8 mouse cellular contexts compared by ENCODE assay signal in the genomic region with DNA sequence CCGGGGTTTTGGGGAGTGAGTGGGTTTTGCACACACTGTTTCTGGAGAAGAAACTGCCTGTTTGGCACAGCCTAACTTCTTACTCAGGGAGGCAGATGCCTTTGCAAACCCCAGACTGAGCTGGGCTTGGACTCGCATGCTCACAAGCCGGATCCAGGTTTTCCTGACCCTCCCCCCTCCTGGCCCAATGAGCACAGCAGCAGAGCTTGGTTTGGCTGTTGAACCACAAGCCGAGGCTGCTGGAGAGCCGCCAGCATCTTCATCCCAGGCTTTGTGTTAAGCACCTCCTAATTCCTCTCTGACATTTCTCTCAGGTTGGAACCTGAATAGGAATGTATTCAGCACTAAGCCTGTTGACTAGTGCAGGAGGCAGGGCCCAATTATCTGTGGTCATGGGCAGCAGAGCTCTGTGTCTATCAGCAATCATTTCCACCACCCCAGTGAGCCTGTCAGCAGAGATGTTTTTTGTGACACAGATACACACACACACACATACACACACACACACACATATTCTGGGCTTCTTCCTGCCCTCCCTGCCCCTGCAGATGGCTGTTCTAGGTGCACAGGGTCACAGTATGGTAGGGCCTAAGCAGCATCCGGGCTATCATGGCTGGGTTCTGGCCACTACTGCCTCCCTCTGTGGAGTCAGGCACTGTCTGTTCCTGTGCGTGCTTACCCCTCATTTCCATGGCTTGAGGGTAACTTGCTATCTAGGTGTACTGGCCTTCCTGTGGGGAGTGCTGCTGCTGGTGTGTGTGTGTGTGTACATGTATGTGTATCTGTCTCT.
A peak's percentile ranks its signal among the peaks of the same experiment; 100 is the strongest.
DNase-seq lines count a peak whose midpoint lies in the region; ATAC-seq lines count a peak whose summit lies in the region.

No protein-coding gene starts in this region.

- ATAC-seq in midbrain, embryonic 12.5 days (ENCODE audit: low FRiP score, low read depth) = peak; percentile 71; the same call in 1 of the 2 replicates
- ATAC-seq in activated CD4-positive, CD25-positive, alpha-beta regulatory T cell, adult 4 months = no peak

- no peaks in the 10 kb centered on the region for H3K9me3 ChIP-seq in midbrain, embryonic 12.5 days

- DNase-seq in 3134 (ENCODE audit: extremely low read depth, insufficient read length, low spot score) = peak; percentile 48
- peak; percentile 57 for DNase-seq in R1 (ENCODE audit: low read depth, low spot score)
- peak; percentile 87 for DNase-seq in fibroblast of lung, adult 2 months (ENCODE audit: low read depth)
- peak; percentile 54 to 64 for DNase-seq in heart, postnatal 14 days
- peak; percentile 30 for DNase-seq in layer of hippocampus, adult 9-10 months (ENCODE audit: low spot score)
- peak; percentile 85 for DNase-seq in telencephalon, adult 2 months (ENCODE audit: low read depth, low spot score)

- no peak overlapping the region for H3K4me3 ChIP-seq in midbrain, embryonic 12.5 days

- no peaks in the 10 kb centered on the region for H3K36me3 ChIP-seq in midbrain, embryonic 12.5 days

- H3K4me2 ChIP-seq in midbrain, embryonic 12.5 days (replicated peaks) = no peak overlapping the region

- peaks cover 12% of the 10 kb centered on the region; the same call in 1 of the 2 replicates for H3K4me1 ChIP-seq in midbrain, embryonic 12.5 days

- peak overlapping the region; percentile 31 for H3K27ac ChIP-seq in midbrain, embryonic 12.5 days (replicated peaks)

- no peaks in the 10 kb centered on the region for H3K27me3 ChIP-seq in midbrain, embryonic 12.5 days

- 41% methylated on average over 7 of the region's 7 CpGs for WGBS in midbrain, embryonic 12.5 days

- intact Hi-C loops in heart, postnatal 14 days (cut with DNase I) = no loop called here

- H3K9ac ChIP-seq in midbrain, embryonic 12.5 days (replicated peaks) = no peak overlapping the region

Comparison
In these comparisons a context has a peak if more than half of its experiments do, and no peak if none do; other contexts are left out.
1. DNase-seq: peak in every context shown above with its lines; median percentile 87 in fibroblast of lung, adult 2 months; 85 in telencephalon, adult 2 months; 59 in heart, postnatal 14 days; 57 in R1; 48 in 3134; 30 in layer of hippocampus, adult 9-10 months.